Mouse (Mus musculus) thymus, adult 18-20 months (tissue): ENCODE data around the gene Mum1.
"Not testable (repeated sequence)": the region's sequence is repeated elsewhere in the genome, so short reads cannot be mapped to it uniquely, and the experiment has no call there.

ENCODE experiments used
- DNase-seq, 2 experiments: peaks; one replicate each; pipeline ENCODE4 v3.0.0; 2022; ENCODE audit warnings: mixed read lengths in 2 of 2

The Mum1 gene

GRCm38 (mm10) chr10:80208841-80209371, 17.3 kb upstream of the Mum1 start:
- no peak for DNase-seq

- not testable (repeated sequence) for DNase-seq
Measured at GRCm38 (mm10) chr10:80211547-80212103, 14.6 kb upstream of the Mum1 start.

- no peak for DNase-seq
Measured at GRCm38 (mm10) chr10:80215048-80215772, 11.0 kb upstream of the Mum1 start.

GRCm38 (mm10) chr10:80220676-80221075, 5.6 kb upstream of the Mum1 start:
- no peak for DNase-seq

GRCm38 (mm10) chr10:80223137-80223536, 3.1 kb upstream of the Mum1 start:
- not testable (repeated sequence) for DNase-seq

- no peak for DNase-seq
Measured at GRCm38 (mm10) chr10:80226071-80226415, 191 bp upstream of the Mum1 start.

- no peak for DNase-seq
Measured at GRCm38 (mm10) chr10:80227166-80227539, 919 bp downstream of the Mum1 start.

GRCm38 (mm10) chr10:80227877-80228775, 1.9 kb downstream of the Mum1 start:
- no peak for DNase-seq

- no peak for DNase-seq
Measured at GRCm38 (mm10) chr10:80236145-80236825, 10.1 kb downstream of the Mum1 start.

GRCm38 (mm10) chr10:80237020-80237419, 10.8 kb downstream of the Mum1 start:
- no peak for DNase-seq

GRCm38 (mm10) chr10:80238306-80238705, 12.1 kb downstream of the Mum1 start:
- no peak for DNase-seq

GRCm38 (mm10) chr10:80239791-80240190, 13.6 kb downstream of the Mum1 start:
- no peak for DNase-seq

GRCm38 (mm10) chr10:80242088-80242487, 15.9 kb downstream of the Mum1 start:
- DNase-seq: no peak

- DNase-seq: no peak
Measured at GRCm38 (mm10) chr10:80242607-80243006, 16.4 kb downstream of the Mum1 start.

GRCm38 (mm10) chr10:80244791-80245399, 18.7 kb downstream of the Mum1 start:
- no peak for DNase-seq

GRCm38 (mm10) chr10:80245600-80245999, 19.4 kb downstream of the Mum1 start:
- peak; percentile 34 to 51 for DNase-seq

- no peak for DNase-seq
Measured at GRCm38 (mm10) chr10:80247849-80248248, 21.6 kb downstream of the Mum1 start.

GRCm38 (mm10) chr10:80248437-80248836, 22.2 kb downstream of the Mum1 start:
- not testable (repeated sequence) for DNase-seq

- DNase-seq: peak; percentile 88 to 94
Measured at GRCm38 (mm10) chr10:80248971-80249640, 22.9 kb downstream of the Mum1 start, which contains the start of gene Ndufs7. Gene Ndufs7, plus strand, starts transcription at chr10:80249121.

GRCm38 (mm10) chr10:80250059-80250458, 23.8 kb downstream of the Mum1 start:
- DNase-seq: no peak

- no peak for DNase-seq
Measured at GRCm38 (mm10) chr10:80250573-80250972, 24.3 kb downstream of the Mum1 start.

- no peak for DNase-seq
Measured at GRCm38 (mm10) chr10:80252011-80252410, 25.8 kb downstream of the Mum1 start.
